Mouse (Mus musculus) stomach, postnatal 0 days (tissue): ENCODE results near the gene Tent5a. TPM values are rescaled to one million over a fixed set of nuclear protein-coding genes. Genes with fewer than 3 reads are reported as not detected.
A peak's percentile ranks its signal among the peaks of the same experiment; 100 is the strongest.

Experiments used
- ATAC-seq: fragments of 200-750 bp; cut with Nextera tagmentation; 2 replicates; pipeline ENCODE4 v1.8.0; 2017; ENCODE audit not compliant: low FRiP score, low TSS enrichment
- DNase-seq: peaks from one replicate; pipeline ENCODE4 v3.0.0-alpha.2; 2016; ENCODE audit warnings: low spot score
- H3K27ac ChIP-seq: fragments of 300-500 bp; sonication (generic); replicated peaks from 2 replicates; pipeline ENCODE4 v1.5.1; 2014; ENCODE audit warnings: mild to moderate bottlenecking, control low read depth
- H3K27me3 ChIP-seq: fragments of 300-500 bp; sonication (generic); 2 replicates; pipeline ENCODE4 v1.6.1; 2014; ENCODE audit warnings: low read length; ENCODE audit not compliant: control insufficient read depth, insufficient read depth
- H3K36me3 ChIP-seq: fragments of 300-500 bp; sonication (generic); 2 replicates; pipeline ENCODE4 v1.6.1; 2014; ENCODE audit warnings: low read length, mixed read lengths; ENCODE audit not compliant: control insufficient read depth, insufficient read depth
- H3K4me1 ChIP-seq: fragments of 300-500 bp; sonication (generic); replicated peaks from 2 replicates; pipeline ENCODE4 v1.6.1; 2014; ENCODE audit warnings: antibody characterized with exemption; ENCODE audit not compliant: control insufficient read depth, insufficient read depth
- H3K4me2 ChIP-seq: fragments of 300-500 bp; sonication (generic); replicated peaks from 2 replicates; pipeline ENCODE4 v1.6.1; 2014; ENCODE audit warnings: low read depth, mild to moderate bottlenecking, control low read depth, moderate library complexity
- H3K4me3 ChIP-seq: fragments of 300-500 bp; sonication (generic); 2 replicates; pipeline ENCODE4 v1.5.1; 2014; ENCODE audit warnings: low read depth, low read length, control low read depth
- H3K9ac ChIP-seq: fragments of 300-500 bp; sonication (generic); 2 replicates; pipeline ENCODE4 v1.6.1; 2014; ENCODE audit warnings: mild to moderate bottlenecking, low read length, control low read depth, mixed read lengths
- H3K9me3 ChIP-seq: fragments of 300-500 bp; sonication (generic); 2 replicates; pipeline ENCODE4 v1.6.1; 2016; ENCODE audit warnings: low read length; ENCODE audit not compliant: control insufficient read depth
- CTCF ChIP-seq: IDR thresholded peaks from 2 replicates; pipeline ENCODE4 v1.5.1; 2016; ENCODE audit warnings: antibody characterized with exemption, low read depth, mild to moderate bottlenecking, moderate library complexity
- EP300 ChIP-seq: optimal IDR thresholded peaks from 2 replicates; pipeline ENCODE3; 2016; ENCODE audit warnings: antibody characterized with exemption
- WGBS: fragments of 180-500 bp; shearing (Covaris S2); extraction: QIAGEN DNeasy Blood & Tissue Kit; methylation state at CpG from one replicate; pipeline ENCODE4 v1.1.7; 2014; 5-methylcytosine and 5-hydroxymethylcytosine counted together
- polyA plus RNA-seq: library from polyadenylated mRNA; unstranded; fragments of >200 nt; fragmentation: Nextera tagmentation; extraction: Ambion mirVana; gene quantifications from 2 replicates; pipeline ENCODE4 v1.2.1, GENCODE M21; 2015

Gene Tent5a
- polyA plus RNA-seq, 1 experiment from 2014 or later = 22.9 TPM

DNA sequence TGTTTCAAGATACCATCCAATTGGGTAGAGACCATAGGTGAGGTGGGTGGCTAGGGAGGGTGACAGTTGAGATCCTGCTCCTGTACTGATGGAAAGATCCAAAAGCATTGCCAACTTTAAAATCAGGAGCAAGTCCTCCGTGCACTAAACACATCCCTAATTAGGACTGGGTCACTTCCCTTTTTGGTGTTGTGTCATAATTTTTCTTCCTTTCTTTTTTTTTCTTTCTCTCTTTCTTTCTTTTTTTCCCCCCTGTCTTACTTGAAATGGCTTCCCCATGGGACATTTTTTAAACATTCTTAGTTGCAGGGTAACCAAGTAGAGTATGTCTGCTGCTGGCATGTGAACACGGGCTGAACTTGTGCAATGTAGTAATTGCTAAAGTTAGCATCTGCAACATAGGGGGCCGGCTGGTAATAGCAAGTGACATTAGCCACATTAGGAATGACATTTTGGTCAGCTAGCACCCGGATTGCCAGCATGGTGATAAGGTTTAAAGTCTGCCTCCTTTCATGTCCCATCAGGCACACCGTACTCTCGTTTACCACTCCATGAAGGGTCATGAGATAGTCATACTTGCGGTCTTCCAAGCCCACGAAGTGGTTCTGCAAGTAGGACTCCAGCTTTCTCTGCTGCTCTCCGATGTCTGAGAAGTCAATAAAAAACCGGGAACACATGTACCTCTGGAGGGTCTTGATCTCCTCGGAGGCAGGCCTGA lies 2.8 kb downstream of the Tent5a start:
- Histone ChIP-seq H3K4me1 (no peaks in the 10 kb centered on the region), H3K4me2 (peak overlapping the region; percentile 81), H3K36me3 (no peaks in the 10 kb centered on the region), H3K27ac (no peak overlapping the region), H3K9ac (no peak overlapping the region), H3K9me3 (no peaks in the 10 kb centered on the region), H3K27me3 (no peaks in the 10 kb centered on the region), H3K4me3 (peak overlapping the region; percentile 78)
- ATAC-seq = no peak
- 61% methylated on average over 11 of the region's 11 CpGs for WGBS
- DNase-seq = no peak
- TF ChIP-seq EP300 (no peak), CTCF (no peak)

GRCm38 (mm10) chr9:85320167-85320951 lies 6.8 kb downstream of the Tent5a start:
- H3K4me1 ChIP-seq = no peaks in the 10 kb centered on the region
- H3K4me2 ChIP-seq = no peak overlapping the region
- TF ChIP-seq EP300 (no peak), CTCF (no peak)
- H3K27ac ChIP-seq = no peak overlapping the region
- H3K9me3 ChIP-seq = no peaks in the 10 kb centered on the region
- ATAC-seq (0 out of 2 replicates have a peak, but pooled peaks have one; percentile 24), DNase-seq (no peak)
- no peaks in the 10 kb centered on the region for H3K27me3 ChIP-seq
- WGBS = 58% methylated on average over 8 of the region's 8 CpGs
- no peak overlapping the region for H3K9ac ChIP-seq
- no peak overlapping the region for H3K4me3 ChIP-seq
- no peaks in the 10 kb centered on the region for H3K36me3 ChIP-seq

- H3K9ac ChIP-seq = no peak overlapping the region
- WGBS = 43% methylated on average over 1 of the region's 1 CpGs
- H3K4me1 ChIP-seq = no peaks in the 10 kb centered on the region
- no peaks in the 10 kb centered on the region for H3K36me3 ChIP-seq
- DNase-seq = no peak
- no peak for TF ChIP-seq EP300
- TF ChIP-seq CTCF = no peak
- H3K27ac ChIP-seq = no peak overlapping the region
- H3K4me3 ChIP-seq = no peak overlapping the region
- H3K27me3 ChIP-seq = no peaks in the 10 kb centered on the region
- H3K4me2 ChIP-seq = no peak overlapping the region
- ATAC-seq = no peak
- H3K9me3 ChIP-seq = no peaks in the 10 kb centered on the region
Observed at GRCm38 (mm10) chr9:85316122-85316521, 11.0 kb downstream of the Tent5a start.

- WGBS = 81% methylated on average over 6 of the region's 6 CpGs
- no peaks in the 10 kb centered on the region for H3K4me1 ChIP-seq
- no peak for TF ChIP-seq CTCF
- TF ChIP-seq EP300 = no peak
Observed at GRCm38 (mm10) chr9:85312473-85312872, 14.7 kb downstream of the Tent5a start, which contains the start of gene Gm11114. Gene Gm11114, plus strand, starts transcription at chr9:85312773.

GRCm38 (mm10) chr9:85303378-85303777 lies 23.8 kb downstream of the Tent5a start:
- WGBS = 76% methylated on average over 3 of the region's 3 CpGs
- no peak overlapping the region for H3K27ac ChIP-seq
- ATAC-seq (no peak), DNase-seq (no peak)
- no peaks in the 10 kb centered on the region for H3K27me3 ChIP-seq
- H3K4me2 ChIP-seq = no peak overlapping the region
- H3K9ac ChIP-seq = no peak overlapping the region
- no peaks in the 10 kb centered on the region for H3K9me3 ChIP-seq
- TF ChIP-seq EP300 (no peak), CTCF (no peak)
- H3K4me3 ChIP-seq = no peak overlapping the region
- no peaks in the 10 kb centered on the region for H3K36me3 ChIP-seq
- no peaks in the 10 kb centered on the region for H3K4me1 ChIP-seq

More at GRCm38 (mm10) chr9:85312473-85312872, 14.7 kb downstream of the Tent5a start, which contains the start of gene Gm11114:
- DNase-seq (no peak), ATAC-seq (no peak)
- Histone ChIP-seq H3K4me2 (no peak within 1 kb of the TSS), H3K27me3 (no peaks in the 10 kb centered on the region), H3K36me3 (no peaks in the 10 kb centered on the region), H3K9ac (no peak within 1 kb of the TSS), H3K4me3 (no peak within 1 kb of the TSS), H3K27ac (no peak within 1 kb of the TSS), H3K9me3 (no peaks in the 10 kb centered on the region)

GRCm38 (mm10) chr9:85302849-85303248 lies 24.3 kb downstream of the Tent5a start:
- no peak for DNase-seq
- Histone ChIP-seq H3K4me1 (no peaks in the 10 kb centered on the region), H3K4me2 (no peak overlapping the region), H3K4me3 (no peak overlapping the region), H3K36me3 (no peaks in the 10 kb centered on the region), H3K9me3 (no peaks in the 10 kb centered on the region), H3K27me3 (no peaks in the 10 kb centered on the region), H3K9ac (no peak overlapping the region), H3K27ac (no peak overlapping the region)
- no peak for ATAC-seq
- 71% methylated on average over 4 of the region's 4 CpGs for WGBS
- no peak for TF ChIP-seq CTCF
- TF ChIP-seq EP300 = no peak
